Mouse (Mus musculus) embryonic fibroblast, embryonic 13.5 days (primary cell): ENCODE results near the gene Fbxw20.

Experiments used
- CTCF ChIP-seq: IDR thresholded peaks from 2 replicates; pipeline ENCODE4 v1.5.1; 2011; ENCODE audit warnings: mild to moderate bottlenecking, control low read depth, low read length, moderate library complexity, borderline replicate concordance; ENCODE audit not compliant: insufficient read depth
- POLR2A ChIP-seq: IDR thresholded peaks from 2 replicates; pipeline ENCODE4 v1.6.1; 2011; ENCODE audit warnings: low read depth, mild to moderate bottlenecking, control low read depth, low read length, moderate library complexity

GRCm38 (mm10) chr9:109199353-109199752, 35.2 kb downstream of the Fbxw20 start:
- no peak for TF ChIP-seq CTCF
- no peak for TF ChIP-seq POLR2A
